Mouse (Mus musculus) gastrocnemius, postnatal 4 days (tissue): ENCODE data around the gene Gpr176. TPM values are rescaled to one million over a fixed set of nuclear protein-coding genes. Genes with fewer than 3 reads are reported as not detected.

Experiments
- DNase-seq, 2 experiments: peaks; one replicate each; pipeline ENCODE4 v3.0.0; 2021 to 2022; ENCODE audit warnings: low spot score in 2 of 2, mixed read lengths in 2 of 2
- long read RNA-seq, 2 experiments: library from polyadenylated mRNA; stranded (forward); transcript quantifications; one replicate each; pipeline ENCODE4 v2.0.0; 2021
- total RNA-seq, 2 experiments: library from RNA; stranded (reverse); gene quantifications; 2 replicates each; pipeline ENCODE4 v1.2.3; 2021

Gene Gpr176
- under 1 TPM; 0.54 to 0.70 TPM for total RNA-seq
- long read RNA-seq, experiment 1 = 0 reads
- long read RNA-seq, experiment 2, partial matches to known transcripts = 0 of 4 reads
- long read RNA-seq, experiment 2, other reads (novel, unspliced or antisense) = 0 of 4 reads

DNA sequence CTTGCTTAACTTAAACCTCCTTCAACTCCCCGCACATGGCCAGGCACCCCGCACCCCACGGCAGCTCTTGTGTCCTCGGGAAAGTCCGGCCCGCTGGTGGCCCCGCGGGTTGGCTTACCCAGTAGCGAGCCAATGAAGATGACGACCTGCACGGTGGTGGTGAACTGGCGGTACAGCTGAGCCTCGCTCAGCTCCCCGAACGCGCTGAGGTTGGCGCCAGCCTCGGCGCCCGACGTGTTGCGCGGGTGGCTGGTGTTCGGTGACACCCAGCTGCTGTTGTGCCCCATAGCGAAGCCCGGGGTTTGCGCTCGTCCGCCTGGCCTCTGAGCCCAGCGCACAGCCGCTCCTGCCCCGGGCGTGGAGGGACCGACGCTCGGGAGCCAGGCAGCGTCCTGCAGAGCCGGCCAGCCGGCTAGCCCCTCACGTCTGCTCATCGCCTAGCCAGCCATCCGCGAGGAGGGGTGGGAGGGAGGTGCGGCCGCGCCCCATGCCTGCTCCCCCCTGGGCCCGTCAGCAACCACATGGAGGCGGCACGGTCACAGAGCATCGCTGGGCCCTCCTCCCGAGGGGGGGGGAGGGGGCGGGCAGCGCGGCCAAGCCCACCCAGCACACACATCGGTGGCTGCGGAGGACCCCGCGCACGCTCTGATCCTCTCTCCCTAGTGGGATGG lies at the start of gene Gpr176:
TSS of gene Gpr176 (minus strand) at position 519 of the 671 bp plus-strand sequence.
- peak; percentile 22 to 29 for DNase-seq

DNA sequence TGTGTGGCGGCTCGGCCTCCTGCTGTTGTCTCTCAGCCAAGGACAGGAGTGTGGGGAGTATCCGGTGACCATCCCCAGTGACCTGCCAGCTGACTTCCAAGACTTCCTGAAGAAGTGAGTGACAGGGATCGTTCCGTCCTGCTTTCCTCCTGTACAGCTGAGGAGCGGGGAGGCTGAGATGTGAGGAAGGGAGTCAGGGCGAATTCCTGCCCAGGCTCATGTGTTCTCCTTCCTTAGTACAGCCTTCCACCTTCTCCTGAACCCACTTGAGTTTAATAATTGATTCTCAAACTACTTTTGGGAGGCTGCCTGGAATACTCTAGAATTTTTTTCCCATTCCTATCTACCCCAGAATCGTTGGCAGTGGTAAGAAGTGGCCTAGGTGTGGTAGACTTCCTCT lies 49.2 kb upstream of the Gpr176 start:
- DNase-seq = no peak

DNA sequence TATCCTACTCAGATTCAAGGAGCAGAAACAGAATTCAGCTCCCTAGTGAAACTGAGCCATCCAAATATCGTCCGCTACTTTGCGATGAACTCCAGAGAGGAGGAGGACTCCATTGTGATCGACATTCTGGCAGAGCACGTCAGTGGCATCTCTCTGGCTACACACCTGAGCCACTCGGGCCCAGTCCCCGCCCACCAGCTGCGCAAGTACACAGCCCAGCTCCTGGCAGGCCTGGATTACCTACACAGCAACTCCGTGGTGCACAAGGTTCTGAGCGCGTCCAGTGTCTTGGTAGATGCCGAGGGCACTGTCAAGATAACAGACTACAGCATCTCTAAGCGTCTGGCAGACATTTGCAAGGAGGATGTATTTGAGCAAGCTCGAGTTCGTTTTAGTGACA lies 48.7 kb upstream of the Gpr176 start:
- DNase-seq = no peak

DNA sequence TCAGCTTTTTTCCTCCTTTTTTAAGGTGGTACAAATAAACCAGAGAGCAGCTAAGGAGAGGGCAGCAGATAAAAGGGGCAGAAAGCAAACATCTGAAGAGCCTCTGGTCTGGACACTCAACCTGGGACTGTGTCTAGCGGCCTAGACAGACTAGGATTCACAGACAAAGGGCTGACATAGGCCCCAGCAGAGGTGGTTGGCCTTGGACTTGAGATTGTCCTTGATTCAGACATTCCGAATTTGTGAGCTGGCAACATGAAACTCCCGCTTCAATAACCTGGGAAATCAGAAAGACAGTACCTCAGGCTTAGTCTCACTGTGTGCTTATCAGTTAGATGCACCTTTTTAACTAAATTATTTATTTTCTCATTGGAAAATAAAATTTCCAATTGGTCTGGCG lies 44.9 kb upstream of the Gpr176 start:
- no peak for DNase-seq

DNA sequence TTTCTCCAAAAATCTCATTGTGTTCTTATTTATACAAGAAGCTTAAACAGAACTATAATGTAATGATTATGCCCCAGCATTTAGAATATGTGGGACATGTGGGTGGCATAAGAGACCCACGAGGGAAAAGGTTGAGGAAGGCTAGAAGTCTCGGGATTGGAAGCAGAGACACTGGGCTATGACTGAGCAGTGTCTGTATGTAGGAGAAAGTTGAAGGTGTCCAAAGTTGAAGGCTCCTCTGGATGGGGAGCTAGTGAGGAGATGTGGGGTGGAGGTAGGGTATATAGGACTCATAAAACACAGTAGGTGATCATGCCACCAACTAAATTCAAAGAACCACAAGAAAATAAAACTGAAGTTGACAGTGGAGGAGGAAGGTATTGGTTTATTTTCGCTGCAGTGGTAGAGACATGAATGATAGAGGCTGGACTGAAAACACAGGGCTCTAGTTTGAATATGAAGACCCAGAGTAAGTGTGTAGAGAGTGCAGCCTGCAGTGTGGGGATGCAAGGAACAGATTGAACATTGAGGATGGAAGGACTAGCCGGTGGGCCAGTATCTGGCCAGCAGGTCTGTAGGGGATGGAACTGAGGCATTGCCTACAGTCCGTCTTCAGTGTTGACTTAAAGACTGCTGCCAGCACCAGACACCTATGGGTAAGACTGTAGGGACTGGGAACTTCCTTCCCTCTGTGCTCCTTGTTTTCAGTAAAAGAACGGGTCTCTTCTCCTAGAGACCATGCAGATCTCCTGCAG lies 42.6 kb upstream of the Gpr176 start:
- DNase-seq = no peak

DNA sequence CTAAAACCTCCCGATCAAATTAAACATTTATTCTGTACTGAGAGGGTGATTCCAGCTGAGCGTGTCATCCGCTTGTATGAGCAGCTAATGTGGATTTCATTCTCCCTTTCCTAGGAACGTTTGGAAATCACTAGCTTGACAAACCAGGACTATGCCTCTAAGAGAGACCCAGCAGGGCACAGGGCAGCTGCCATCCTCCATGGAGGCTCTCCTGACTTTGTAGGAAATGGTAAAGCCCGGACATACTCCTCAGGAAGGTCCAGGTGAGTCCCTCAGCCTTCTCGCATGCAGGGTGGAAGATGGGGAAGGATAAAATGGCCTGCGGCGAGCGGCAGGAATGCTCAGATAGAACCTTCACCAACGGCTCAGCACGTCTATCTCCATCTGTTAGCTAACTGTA lies 39.6 kb upstream of the Gpr176 start:
- DNase-seq = no peak

DNA sequence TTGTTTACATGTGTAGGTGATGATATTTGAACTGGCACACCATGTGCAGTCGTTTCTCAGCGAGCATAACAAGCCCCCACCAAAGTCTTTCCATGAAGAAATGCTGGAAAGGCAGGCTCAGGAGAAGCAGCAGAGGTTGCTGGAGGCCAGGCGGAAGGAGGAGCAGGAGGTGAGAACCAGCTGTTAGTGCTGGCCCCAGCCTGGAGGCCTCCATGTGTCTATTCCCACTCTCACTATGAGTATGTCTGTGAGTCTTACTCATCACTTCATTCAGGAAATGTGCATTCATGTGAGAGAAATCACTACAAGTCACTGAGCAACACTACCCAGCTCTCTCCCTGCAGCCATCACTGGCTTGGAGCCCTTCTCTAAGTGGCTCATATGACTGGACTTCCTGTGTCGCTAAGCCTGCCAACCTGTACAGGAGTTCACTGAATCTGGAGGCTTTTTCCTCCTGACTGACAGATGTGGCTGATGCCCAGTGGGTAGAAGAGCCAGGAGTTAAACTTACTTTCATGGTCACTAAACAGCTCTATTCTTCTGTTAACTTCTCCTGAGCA lies 35.2 kb upstream of the Gpr176 start:
- DNase-seq = no peak

DNA sequence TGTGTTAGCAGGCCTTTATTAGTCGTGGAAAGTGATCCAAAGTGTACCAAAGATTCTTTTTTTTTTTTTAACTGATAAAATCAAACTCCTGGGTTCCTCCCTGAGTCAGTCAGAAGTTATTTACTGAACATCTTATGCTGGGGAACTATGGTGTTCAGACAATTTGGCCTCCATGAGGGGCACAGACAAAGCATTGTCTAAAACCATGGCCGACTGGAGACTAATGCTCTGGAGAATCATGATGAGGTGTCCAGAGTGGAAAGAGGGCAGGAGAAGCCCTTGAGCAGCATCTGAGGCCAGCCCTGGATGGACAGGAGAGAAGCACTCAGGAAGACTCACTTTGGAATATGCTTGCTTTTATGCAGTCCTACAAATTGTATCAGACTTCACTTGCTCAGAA lies 33.6 kb upstream of the Gpr176 start:
- DNase-seq = no peak

DNA sequence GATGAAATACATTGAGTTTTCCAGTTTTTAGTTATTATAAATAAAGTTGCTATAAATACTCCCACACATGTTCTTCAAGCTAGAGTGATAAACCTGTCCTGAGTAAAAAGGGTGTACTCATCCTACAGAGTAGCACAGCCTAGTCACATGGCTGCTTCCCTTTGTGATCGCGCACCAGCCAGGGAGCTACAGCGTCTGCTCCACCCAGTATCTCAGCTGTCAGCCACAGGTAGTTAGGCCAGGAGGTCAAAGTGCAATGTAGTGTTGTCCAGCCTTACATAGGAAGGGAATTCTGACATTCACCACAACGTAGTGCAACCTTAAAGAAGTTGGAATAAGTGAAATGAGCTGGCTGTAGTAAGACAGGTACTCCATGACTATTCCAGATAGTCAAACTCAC lies 32.3 kb upstream of the Gpr176 start:
- DNase-seq = no peak

DNA sequence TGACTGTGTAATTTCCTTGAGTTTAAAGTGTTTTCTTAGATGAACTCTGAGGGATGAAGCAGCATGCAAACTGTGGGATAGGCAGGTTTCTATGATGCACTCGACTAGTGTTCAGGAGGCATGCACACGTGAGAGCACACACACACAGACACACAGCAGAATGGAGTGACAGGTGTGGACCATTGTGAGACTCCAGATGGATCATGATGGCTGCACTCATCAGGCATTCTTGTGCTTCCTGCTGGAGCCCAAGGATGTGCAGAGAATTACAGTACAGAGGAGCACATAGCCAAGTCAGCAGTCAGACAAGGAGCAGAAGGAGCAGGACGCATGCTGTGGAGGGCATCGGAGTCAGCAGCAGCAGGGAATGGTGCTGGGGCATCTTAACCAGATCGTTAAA lies 31.1 kb upstream of the Gpr176 start:
- DNase-seq = no peak

DNA sequence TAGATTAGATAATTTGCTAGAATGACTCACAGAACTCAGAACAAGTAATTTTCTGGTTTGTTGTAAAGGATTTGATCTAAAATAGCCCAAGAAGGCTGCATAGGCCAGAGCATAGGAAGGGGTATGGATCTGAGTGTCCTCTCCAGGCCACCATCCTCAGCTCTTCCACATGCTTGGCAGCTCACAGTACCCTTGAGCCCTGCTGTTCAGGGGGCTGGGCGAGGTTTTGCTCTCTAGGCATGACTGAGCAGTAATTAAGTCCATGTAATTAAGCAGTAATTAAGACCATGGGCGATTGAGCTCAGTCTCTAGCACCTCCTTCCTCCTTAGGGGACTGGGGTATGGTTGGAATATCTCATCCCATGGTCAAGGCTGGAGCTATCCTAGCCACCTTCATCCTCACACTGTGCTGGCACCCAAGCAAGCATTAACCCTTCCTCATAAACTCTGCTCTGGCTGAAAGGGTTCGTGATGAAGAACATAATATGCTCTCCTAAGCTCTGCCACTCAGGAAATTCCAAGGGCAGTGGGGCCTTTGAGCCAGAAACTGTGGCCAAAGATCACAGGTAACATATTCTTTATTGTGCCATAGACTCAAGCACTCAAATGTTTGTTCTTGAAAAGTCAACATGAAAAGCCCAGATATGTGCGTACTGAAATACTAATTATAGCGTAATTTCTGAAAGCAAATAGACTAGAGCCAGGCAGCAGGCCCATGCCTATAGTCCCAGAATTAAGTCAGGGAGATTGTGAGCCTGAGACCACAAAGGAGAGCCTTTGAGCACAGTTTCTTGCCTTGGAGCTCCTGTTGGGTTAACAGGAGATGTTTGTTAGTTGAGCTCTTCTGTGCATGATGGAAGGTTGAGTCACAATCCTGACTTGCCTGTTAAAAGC lies 28.9 kb upstream of the Gpr176 start:
- DNase-seq = no peak

DNA sequence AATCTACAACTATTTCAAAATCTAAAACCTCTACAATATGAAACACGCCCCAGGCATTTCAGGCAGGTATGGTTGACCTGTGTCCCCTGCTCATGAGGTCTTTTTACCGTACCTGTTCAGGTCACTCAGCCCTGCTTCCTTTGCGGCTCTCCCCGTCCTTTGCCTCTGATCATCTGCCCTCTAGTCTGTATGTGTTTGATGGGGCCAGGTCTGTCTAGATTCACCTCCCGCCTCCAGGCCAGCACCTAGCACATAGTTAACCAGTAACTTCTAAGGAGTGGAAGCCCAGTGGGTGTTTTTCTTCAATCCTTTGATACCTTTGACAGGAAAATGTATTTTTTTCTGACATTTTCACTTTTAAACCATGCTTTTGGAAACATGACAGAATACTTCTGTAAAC lies 26.5 kb upstream of the Gpr176 start:
- no peak for DNase-seq

DNA sequence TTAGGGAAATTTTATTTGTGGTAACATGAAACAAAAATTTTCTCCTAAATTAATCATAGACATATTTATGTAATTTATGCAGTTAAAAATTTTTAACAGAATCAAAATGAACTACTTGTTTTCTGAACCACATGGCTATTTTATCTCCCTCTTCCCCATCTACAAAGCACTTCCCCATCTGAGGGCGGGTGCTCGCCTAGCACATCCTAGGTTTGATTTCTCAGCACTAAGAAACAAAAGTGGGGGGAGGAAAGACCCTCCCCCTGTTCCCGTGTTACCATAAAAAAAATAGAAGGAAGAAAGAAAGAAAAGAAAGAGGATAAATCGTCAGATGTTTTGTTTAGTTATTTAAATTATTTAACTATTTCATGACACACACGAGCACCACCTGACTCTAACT lies 18.0 kb upstream of the Gpr176 start:
- DNase-seq = no peak

DNA sequence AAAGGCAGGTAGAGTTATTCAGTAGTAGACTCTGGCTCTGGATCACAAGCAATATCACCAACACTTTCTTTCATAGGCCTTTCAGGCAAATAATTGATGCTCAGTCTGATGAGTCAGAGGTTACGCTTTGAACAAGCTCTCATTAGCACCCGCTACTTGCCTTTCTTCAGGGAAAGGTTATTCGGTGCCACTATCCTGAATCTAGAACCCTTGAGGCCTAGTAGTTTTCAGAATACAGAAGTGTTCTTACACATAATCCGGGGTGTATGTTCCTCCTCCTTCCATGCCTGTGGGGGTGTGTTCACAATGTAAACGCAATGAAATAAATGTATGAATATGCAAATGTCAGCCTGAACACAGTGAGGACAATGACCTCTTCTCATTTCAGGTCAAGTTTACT lies 16.9 kb upstream of the Gpr176 start:
- no peak for DNase-seq

DNA sequence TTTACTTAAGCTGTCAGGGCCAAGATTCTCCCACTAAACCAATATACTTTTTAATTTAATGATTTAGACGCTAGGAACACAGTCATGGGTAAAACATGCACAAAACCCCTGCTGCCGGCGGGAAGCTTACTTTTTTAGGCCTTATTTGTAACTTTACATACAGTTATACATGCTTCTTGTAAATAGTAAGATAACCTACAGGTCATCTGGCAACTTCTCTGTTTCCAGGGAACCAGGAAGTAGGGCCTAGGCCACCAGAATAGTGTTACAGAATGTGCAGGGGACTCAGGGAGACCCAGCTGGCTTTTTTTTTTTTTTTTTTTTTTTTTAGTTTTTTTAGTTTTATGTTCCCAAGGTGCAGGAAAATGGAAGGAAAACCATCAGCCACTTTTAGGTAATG lies 16.4 kb upstream of the Gpr176 start:
- no peak for DNase-seq

DNA sequence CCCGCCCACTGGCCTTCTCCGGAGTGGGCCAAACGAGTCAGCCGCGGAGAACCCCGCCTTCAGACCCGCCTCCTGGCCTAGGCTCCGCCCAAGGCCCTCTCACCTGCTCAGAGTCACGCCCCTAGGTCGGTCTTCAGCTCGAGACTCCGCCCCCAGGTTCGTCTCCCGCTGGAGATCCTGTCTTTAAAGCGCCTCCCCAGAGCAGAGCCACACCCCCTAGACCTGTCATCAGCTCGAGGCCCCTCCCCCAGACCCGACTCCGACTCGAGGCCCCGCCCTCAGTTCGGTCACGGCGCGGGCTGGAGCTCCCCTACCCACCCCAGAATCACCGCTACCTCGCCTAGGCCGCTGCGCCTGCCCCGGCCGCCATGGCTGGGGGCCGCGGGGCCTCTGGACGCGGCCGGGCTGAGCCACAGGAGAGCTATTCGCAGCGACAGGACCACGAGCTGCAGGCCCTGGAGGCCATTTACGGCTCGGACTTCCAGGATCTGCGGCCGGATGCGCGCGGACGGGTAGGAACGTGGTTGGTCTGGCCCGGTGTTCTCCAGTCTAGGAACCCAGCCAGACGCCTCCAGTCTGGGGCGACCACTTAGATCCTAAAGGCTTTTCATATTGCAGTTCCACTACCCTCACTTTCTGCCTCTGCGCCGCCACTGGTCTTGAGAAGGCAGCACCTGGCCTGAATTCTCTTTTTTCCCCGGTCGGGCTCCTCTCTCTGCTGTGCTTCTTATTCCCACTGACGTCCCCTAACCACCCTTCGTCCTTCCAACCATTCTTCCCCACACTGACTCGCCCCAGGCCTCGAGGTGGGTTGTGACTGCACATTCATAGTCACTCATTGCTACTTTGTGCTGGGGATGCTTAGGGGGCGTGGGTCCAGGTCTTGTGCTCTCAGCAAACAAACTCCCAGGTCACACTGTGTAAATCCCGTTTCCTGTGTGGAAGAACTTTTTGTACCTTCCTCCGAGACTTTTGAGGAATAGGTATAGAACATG lies 15.4 kb upstream of the Gpr176 start, which contains the start of gene Eif2ak4:
TSS of gene Eif2ak4 (plus strand) at position 278 of the 995 bp plus-strand sequence.
- peak; percentile 89 to 95 for DNase-seq

DNA sequence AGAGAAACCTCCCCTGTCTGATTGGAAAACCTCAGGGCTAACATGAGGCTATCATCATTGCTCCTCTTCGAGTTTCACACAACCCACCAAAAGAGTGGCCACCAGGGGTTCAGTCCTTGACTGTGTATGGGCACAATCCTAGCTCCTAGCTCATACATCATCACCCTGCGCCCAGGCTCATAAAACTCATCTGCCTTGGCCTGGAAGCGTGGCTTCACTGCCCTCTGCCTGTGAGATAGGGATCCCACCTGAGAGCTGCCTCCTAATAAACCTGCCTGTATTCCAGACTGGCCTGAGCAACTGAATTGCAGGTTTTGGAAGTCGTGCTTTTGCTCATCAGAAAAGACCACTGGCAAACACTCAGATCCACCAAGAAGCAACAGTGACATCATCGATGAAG lies 10.2 kb upstream of the Gpr176 start:
- no peak for DNase-seq

DNA sequence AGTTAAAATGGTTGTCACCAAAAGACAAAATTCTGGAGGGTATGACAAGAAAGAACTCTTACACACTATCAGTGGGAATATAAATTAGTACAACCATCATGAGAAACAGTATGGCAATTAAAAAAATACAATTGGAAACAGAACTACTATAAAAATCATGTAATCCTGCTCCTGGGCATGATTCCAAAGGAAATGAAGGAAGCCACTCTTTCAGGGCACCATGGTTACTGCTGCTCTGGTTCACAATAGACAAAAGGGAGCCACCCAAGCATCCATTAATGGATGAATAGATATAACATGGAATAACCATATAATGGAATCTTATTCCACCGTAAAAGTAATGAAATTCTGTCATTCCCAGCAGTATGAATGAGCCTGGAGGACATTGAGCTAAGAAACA lies 6.5 kb upstream of the Gpr176 start:
- no peak for DNase-seq

DNA sequence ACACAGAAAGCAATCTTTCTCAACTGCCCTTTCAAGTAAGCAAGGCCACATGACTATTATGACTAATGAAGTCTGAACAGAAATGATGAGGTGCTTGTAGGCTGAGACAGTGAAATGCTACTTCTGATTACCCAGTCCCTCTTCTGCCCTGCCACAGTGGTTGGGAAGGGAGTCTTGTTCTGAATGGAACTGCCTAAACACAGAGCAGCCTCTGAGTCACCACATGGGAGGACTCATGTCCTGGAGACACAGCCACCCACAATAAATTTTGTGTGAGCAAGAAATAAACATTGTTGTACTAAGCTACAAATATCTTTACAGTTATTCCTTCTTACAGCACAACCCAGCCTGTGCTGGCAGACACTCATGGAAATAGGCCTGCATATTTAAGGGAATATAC lies 2.7 kb upstream of the Gpr176 start:
- DNase-seq = no peak

DNA sequence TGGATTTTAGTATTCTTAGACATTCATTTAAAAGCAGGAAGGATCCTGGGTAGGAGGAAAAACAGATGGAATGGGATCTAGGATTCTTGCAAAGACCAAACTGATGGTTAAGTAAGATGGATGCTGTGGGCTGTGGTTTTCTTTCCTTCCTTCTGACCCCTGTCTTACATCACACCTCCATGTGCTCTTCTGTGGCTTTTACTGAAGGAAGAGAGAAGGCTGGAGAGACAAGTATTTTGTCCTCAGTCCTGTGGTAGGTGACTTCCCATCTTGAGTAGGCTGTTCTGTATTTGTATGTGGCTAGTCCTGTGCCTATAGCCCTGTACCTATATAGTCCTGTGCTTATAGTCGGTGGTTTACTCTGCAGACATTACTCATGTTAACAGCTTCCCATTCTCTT lies 2.3 kb upstream of the Gpr176 start:
- no peak for DNase-seq
